Mouse (Mus musculus) cerebellum, adult 2 months (tissue): ENCODE results near the gene Mblac2. TPM values are rescaled to one million over a fixed set of nuclear protein-coding genes. Genes with fewer than 3 reads are reported as not detected.

Experiments
- DNase-seq, 2 experiments: peaks; one replicate each; pipeline ENCODE4 v3.0.0; 2021
- H3K27ac ChIP-seq: fragments of 200-500 bp; 2 replicates; pipeline ENCODE4 v1.5.1; 2012; ENCODE audit warnings: low read length, control low read depth, inconsistent platforms; ENCODE audit not compliant: insufficient read depth
- H3K27me3 ChIP-seq: fragments of 200-500 bp; 2 replicates; pipeline ENCODE4 v1.6.1; 2012; ENCODE audit warnings: inconsistent platforms, mild to moderate bottlenecking, low read length, moderate library complexity; ENCODE audit not compliant: control insufficient read depth, insufficient read depth
- H3K4me1 ChIP-seq: fragments of 200-500 bp; 2 replicates; pipeline ENCODE4 v1.6.1; 2011; ENCODE audit warnings: low read length; ENCODE audit not compliant: control insufficient read depth, insufficient read depth
- H3K4me3 ChIP-seq: fragments of 200-500 bp; replicated peaks from 2 replicates; pipeline ENCODE3; 2011; ENCODE audit warnings: mild to moderate bottlenecking, low read depth, low read length, control low read depth; ENCODE audit not compliant: insufficient read depth
- CTCF ChIP-seq: fragments of 200-500 bp; IDR thresholded peaks from 2 replicates; pipeline ENCODE4 v1.5.1; 2011; ENCODE audit warnings: low read depth, mild to moderate bottlenecking, control low read depth, low read length, moderate library complexity, borderline replicate concordance; ENCODE audit not compliant: insufficient read depth
- POLR2A ChIP-seq: fragments of 200-500 bp; IDR thresholded peaks from 2 replicates; pipeline ENCODE4 v1.6.1; 2011; ENCODE audit warnings: low read length, control low read depth, borderline replicate concordance; ENCODE audit not compliant: insufficient read depth
- WGBS: fragments of 180-500 bp; shearing (Covaris S2); methylation state at CpG from one replicate; pipeline ENCODE4 v1.1.7; 2018; 5-methylcytosine and 5-hydroxymethylcytosine counted together
- polyA plus RNA-seq: library from polyadenylated mRNA; depleted of rRNA; stranded (reverse); fragments of >200 nt; gene quantifications from 2 replicates; pipeline ENCODE4 v1.2.3, GENCODE M21; 2012; rRNA removed

Gene Mblac2
- polyA plus RNA-seq, 1 experiment = 20.8 TPM

- DNase-seq = no peak
- no peak overlapping the region for H3K27ac ChIP-seq
- TF ChIP-seq POLR2A (no peak), CTCF (no peak)
- H3K27me3 ChIP-seq = no peaks in the 10 kb centered on the region
- WGBS = 27% methylated on average over 3 of the region's 3 CpGs
- no peaks in the 10 kb centered on the region for H3K4me1 ChIP-seq
- no peak overlapping the region for H3K4me3 ChIP-seq
Measured at GRCm38 (mm10) chr13:81801121-81801520, 90.0 kb downstream of the Mblac2 start.

Other genes starting within 250 kb of the Mblac2 start
- gene Adgrv1, start 78.2 kb upstream of the Mblac2 start, polyA plus RNA-seq = 2.6 and 3.4 TPM in 2 replicates
- gene Lysmd3, start 53.7 kb upstream of the Mblac2 start, polyA plus RNA-seq = 10.3 and 10.9 TPM in 2 replicates
- gene Polr3g, start 328 bp upstream of the Mblac2 start, polyA plus RNA-seq = 4.8 and 5.2 TPM in 2 replicates
- 134 and 142 TPM in 2 replicates for gene Cetn3, start 71.7 kb downstream of the Mblac2 start, polyA plus RNA-seq